Mouse (Mus musculus) liver, embryonic 16.5 days (tissue): Measurements from ENCODE around the gene Gm10024. TPM values are rescaled to one million over a fixed set of nuclear protein-coding genes. Genes with fewer than 3 reads are reported as not detected.
"Not testable (repeated sequence)": the region's sequence is repeated elsewhere in the genome, so short reads cannot be mapped to it uniquely, and the experiment has no call there.

Source experiments
- ATAC-seq: fragments of 200-750 bp; cut with Nextera tagmentation; 2 replicates; pipeline ENCODE4 v1.8.0; 2017; ENCODE audit warnings: low read depth, mild to moderate bottlenecking, moderate number of reproducible peaks, moderate library complexity
- H3K27ac ChIP-seq: fragments of 300-500 bp; sonication (generic); 2 replicates; pipeline ENCODE4 v1.5.1; 2014; ENCODE audit warnings: mild to moderate bottlenecking, low read length
- H3K27me3 ChIP-seq: fragments of 300-500 bp; sonication (generic); 2 replicates; pipeline ENCODE4 v1.6.1; 2014; ENCODE audit warnings: low read depth, low read length, mixed read lengths; ENCODE audit not compliant: control insufficient read depth, insufficient read depth
- H3K36me3 ChIP-seq: fragments of 300-500 bp; sonication (generic); 2 replicates; pipeline ENCODE4 v1.6.1; 2014; ENCODE audit warnings: mild to moderate bottlenecking; ENCODE audit not compliant: control insufficient read depth, insufficient read depth
- H3K4me1 ChIP-seq: fragments of 300-500 bp; sonication (generic); 2 replicates; pipeline ENCODE4 v1.6.1; 2014; ENCODE audit warnings: low read depth, low read length, mixed read lengths; ENCODE audit not compliant: control insufficient read depth
- H3K4me2 ChIP-seq: fragments of 300-500 bp; sonication (generic); 2 replicates; pipeline ENCODE4 v1.6.1; 2014; ENCODE audit warnings: low read depth, low read length, mixed read lengths
- H3K4me3 ChIP-seq: fragments of 300-500 bp; sonication (generic); 2 replicates; pipeline ENCODE4 v1.5.1; 2014; ENCODE audit warnings: low read depth, mild to moderate bottlenecking, low read length
- H3K9ac ChIP-seq: fragments of 300-500 bp; sonication (generic); 2 replicates; pipeline ENCODE4 v1.6.1; 2014; ENCODE audit warnings: low read depth, low read length
- H3K9me3 ChIP-seq: fragments of 300-500 bp; sonication (generic); replicated peaks from 2 replicates; pipeline ENCODE4 v1.6.1; 2016; ENCODE audit warnings: low read length; ENCODE audit not compliant: control insufficient read depth
- WGBS: fragments of 180-500 bp; shearing (Covaris S2); extraction: QIAGEN DNeasy Blood & Tissue Kit; methylation state at CpG from one replicate; pipeline ENCODE4 v1.1.7; 2014; ENCODE audit not compliant: insufficient replicate concordance; 5-methylcytosine and 5-hydroxymethylcytosine counted together
- polyA plus RNA-seq: library from polyadenylated mRNA; unstranded; fragments of >200 nt; fragmentation: Nextera tagmentation; extraction: Ambion mirVana; gene quantifications from 2 replicates; pipeline ENCODE4 v1.2.1, GENCODE M21; 2015

Gene Gm10024
- polyA plus RNA-seq, result not detected in 2 replicates

DNA sequence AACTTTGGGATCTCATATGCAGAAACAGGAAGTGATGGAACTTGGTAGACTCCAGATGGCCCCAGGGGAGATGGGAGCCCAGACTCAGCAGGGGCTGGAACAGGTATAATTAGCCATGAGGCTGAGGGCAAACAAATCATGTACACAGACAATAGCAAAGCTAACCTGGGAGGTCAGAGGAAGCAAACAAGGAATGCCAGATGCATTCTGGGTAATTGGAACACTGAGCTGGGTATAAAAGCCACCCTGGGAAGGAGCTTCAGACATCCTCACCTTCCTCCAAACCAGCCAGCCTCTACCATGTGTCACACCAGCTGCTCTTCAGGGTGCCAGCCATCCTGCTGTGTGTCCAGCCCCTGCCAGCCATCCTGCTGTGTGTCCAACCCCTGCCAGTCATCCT, at the start of gene Gm10024:
Gene Gm10024, plus strand, starts transcription at position 301 of the 400 bp plus-strand sequence.
- not testable (repeated sequence) for H3K4me2 ChIP-seq, H3K36me3 ChIP-seq, H3K27ac ChIP-seq, H3K27me3 ChIP-seq, H3K9me3 ChIP-seq, H3K4me3 ChIP-seq, H3K4me1 ChIP-seq, H3K9ac ChIP-seq, ATAC-seq

DNA sequence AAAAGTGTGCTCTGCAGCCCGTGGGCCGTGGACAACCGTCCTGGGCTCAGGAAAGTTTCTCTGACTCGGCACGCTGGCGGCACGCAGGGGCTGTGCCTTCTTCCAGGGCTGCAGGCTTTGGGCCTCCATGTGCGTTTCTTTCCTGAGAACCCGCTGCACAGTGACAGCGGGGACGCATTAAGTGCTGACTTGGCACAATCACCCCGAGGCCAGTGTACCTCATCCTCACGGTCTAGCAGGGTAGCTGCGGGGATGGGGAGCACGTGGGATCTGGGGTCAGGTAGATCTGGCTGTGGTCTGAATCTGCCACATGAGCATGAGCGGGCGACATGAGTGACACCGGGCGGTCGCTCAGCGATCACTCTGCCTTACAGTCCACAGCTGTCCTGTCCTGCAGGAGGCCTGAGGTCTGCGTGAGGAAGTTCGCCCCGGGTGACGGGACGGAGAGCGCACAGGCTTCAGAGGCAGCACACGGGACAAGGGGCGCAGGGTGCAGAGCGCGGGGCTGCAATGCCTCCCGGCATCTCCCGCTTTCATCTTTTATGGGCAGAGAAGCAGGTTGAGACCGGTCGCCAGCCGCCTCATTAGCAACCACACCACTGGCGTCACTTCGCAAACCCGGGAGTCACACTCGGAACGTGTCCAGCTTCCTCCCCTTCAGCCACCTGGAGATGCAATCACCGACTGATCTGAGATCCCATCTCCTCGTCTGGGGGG, 47.1 kb upstream of the Gm10024 start:
- H3K9me3 ChIP-seq, result no peaks in the 10 kb centered on the region
- no peak overlapping the region for H3K4me3 ChIP-seq
- no peaks in the 10 kb centered on the region for H3K4me1 ChIP-seq
- no peak for ATAC-seq
- no peak overlapping the region for H3K4me2 ChIP-seq
- 39% methylated on average over 43 of the region's 43 CpGs for WGBS
- no peak overlapping the region for H3K9ac ChIP-seq
- no peaks in the 10 kb centered on the region for H3K36me3 ChIP-seq
- no peaks in the 10 kb centered on the region for H3K27me3 ChIP-seq
- no peak overlapping the region for H3K27ac ChIP-seq

DNA sequence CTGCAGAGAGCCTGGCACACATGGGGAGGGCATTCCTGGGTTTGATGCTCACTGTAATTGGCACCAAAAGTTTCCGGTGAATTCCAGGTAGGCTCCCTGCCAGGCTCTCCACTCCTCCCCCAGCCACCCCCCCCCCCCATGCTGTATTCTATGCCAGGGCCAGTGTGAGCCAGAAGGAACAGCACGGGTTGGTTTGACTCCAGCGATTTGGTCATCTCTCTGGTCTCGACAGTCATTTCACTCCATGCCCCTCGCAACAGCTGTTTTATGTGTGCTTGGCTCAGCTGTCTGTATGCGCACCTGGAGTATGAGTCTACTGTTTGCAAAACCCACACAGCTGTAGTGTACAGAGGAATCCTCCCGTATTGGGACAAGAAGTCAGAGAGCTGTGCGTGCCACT, 44.9 kb upstream of the Gm10024 start:
- Histone ChIP-seq H3K27me3 (no peaks in the 10 kb centered on the region), H3K27ac (no peak overlapping the region), H3K36me3 (no peaks in the 10 kb centered on the region), H3K4me1 (peaks cover 3% of the 10 kb centered on the region; the same call in 1 of the 2 replicates), H3K4me2 (no peak overlapping the region), H3K9ac (no peak overlapping the region), H3K9me3 (no peaks in the 10 kb centered on the region), H3K4me3 (no peak overlapping the region)
- 64% methylated on average over 8 of the region's 8 CpGs for WGBS
- ATAC-seq, result no peak

DNA sequence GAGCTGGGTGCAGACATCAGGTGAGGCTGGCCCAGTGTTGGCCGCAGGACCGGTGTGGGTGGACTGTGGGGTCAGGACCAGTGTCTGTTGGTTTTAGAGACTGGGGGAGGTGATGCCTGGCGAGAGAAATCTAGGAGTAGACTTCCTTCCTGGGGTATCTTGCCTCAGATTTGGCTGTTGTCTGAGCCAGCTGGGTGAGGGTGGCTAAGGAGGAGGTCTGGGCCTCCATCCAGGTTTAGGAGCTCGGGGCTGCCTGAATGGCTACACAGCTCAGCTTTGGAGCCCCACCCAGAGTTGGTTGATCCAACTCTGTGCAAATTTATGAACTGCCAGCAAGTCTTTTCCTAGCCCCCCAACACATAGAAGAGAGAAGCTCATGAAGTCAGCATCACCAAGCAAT, 43.9 kb upstream of the Gm10024 start:
- H3K36me3 ChIP-seq, result no peaks in the 10 kb centered on the region
- no peaks in the 10 kb centered on the region for H3K27me3 ChIP-seq
- H3K9ac ChIP-seq, result no peak overlapping the region
- no peak overlapping the region for H3K4me2 ChIP-seq
- ATAC-seq, result no peak
- peaks cover 3% of the 10 kb centered on the region; the same call in 1 of the 2 replicates for H3K4me1 ChIP-seq
- H3K27ac ChIP-seq, result no peak overlapping the region
- no peaks in the 10 kb centered on the region for H3K9me3 ChIP-seq
- H3K4me3 ChIP-seq, result no peak overlapping the region
- WGBS, result 57% methylated on average over 4 of the region's 4 CpGs

DNA sequence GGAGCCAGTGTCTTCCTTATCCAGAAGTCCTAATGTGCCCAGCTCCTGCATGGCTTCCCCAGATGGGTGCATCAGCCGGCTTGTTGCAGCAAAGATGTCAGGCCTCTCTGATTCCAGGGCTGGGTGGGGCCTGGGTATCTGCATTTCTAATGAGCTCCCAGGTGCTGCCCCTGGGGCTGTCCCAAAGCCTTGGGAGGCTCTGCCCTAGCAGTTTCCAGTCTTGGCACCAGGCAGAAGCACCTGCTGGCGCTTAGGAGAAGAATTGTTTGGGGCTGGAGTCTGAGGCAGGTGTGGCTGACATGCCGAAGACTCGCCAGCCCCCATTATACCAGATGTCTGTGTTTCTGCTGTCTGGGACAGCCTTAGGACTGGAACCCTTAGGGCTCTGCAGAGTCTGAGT, 40.5 kb upstream of the Gm10024 start:
- Histone ChIP-seq H3K27ac (no peak overlapping the region), H3K9me3 (no peaks in the 10 kb centered on the region), H3K4me3 (no peak overlapping the region), H3K9ac (no peak overlapping the region), H3K36me3 (no peaks in the 10 kb centered on the region), H3K27me3 (peaks cover 2% of the 10 kb centered on the region), H3K4me2 (no peak overlapping the region), H3K4me1 (peaks cover 3% of the 10 kb centered on the region; the same call in 1 of the 2 replicates)
- ATAC-seq, result no peak
- WGBS, result 72% methylated on average over 4 of the region's 4 CpGs

DNA sequence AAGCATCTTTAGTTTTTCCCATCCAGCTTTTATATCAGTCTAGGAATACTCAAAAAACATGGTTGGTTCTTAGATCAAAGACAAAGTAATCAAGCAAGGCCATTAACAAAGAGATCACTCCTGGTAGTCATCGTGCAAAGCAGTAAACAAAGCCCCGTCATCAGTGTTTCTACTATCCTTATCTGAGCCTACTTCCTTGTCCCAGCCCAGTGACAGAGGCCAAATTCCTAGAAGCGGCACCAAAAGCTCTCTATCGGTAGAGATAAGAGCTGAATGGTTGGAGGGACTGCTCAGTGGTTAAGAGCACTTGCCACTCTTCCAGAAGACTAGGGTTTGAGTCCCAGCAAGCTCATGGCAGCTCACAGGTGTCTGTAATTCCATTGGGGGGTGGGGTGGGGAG, 39.7 kb upstream of the Gm10024 start:
- WGBS, result 6% methylated on average over 4 of the region's 4 CpGs
- H3K9me3 ChIP-seq, result no peaks in the 10 kb centered on the region
- H3K4me3 ChIP-seq, result no peak overlapping the region
- no peak overlapping the region for H3K4me2 ChIP-seq
- peak; percentile 86 for ATAC-seq
- H3K36me3 ChIP-seq, result no peaks in the 10 kb centered on the region
- H3K9ac ChIP-seq, result no peak overlapping the region
- peaks cover 3% of the 10 kb centered on the region; the same call in 1 of the 2 replicates for H3K4me1 ChIP-seq
- no peak overlapping the region for H3K27ac ChIP-seq
- H3K27me3 ChIP-seq, result peaks cover 9% of the 10 kb centered on the region

DNA sequence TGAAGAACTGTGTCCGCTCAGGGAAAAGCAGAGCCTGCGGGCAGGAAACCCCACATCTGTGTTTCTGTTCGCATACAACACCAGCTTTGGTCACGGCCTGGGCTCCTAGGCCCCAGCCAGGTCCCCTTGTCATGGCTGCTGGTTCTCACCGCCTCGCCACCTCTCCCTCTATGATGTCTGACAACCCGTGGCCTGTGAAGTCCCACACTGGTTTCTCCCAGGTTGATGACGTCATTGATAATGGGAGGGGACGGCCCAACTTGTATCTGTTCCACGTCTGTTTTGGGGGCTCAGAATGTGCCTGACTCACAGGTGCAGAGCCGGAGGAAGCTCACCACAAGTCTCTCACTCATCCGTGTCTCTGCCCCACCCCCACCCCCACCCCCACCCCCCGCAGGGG, 37.5 kb upstream of the Gm10024 start:
- Histone ChIP-seq H3K27ac (no peak overlapping the region), H3K4me3 (no peak overlapping the region), H3K36me3 (no peaks in the 10 kb centered on the region), H3K27me3 (peaks cover 31% of the 10 kb centered on the region), H3K4me1 (peaks cover 3% of the 10 kb centered on the region; the same call in 1 of the 2 replicates), H3K4me2 (no peak overlapping the region), H3K9me3 (no peaks in the 10 kb centered on the region), H3K9ac (no peak overlapping the region)
- no peak for ATAC-seq
- WGBS, result 54% methylated on average over 13 of the region's 13 CpGs

DNA sequence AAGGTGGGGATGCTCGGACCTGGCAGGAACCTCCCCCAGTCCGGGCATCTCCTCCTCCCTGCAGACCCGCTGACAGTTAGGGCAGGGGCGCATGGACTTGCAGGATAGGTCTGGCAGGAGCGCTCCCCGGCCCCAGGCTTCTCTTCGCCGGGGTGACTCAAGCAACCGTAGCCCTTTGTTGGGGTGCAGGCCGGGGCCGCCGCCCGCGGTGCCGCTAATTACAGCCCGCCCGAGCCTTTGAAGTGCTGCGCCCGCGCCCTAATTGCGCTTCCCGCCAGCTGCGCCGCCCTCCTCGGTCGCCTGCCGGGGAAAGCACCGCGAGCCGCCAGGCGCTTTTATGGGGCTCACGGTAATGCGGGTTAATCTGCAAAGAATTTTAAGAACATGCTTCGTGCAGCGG, 33.7 kb upstream of the Gm10024 start:
- no peaks in the 10 kb centered on the region for H3K9me3 ChIP-seq
- ATAC-seq, result no peak
- H3K4me1 ChIP-seq, result no peaks in the 10 kb centered on the region
- no peak overlapping the region for H3K4me2 ChIP-seq
- WGBS, result 2% methylated on average over 35 of the region's 35 CpGs
- peaks cover 42% of the 10 kb centered on the region for H3K27me3 ChIP-seq
- H3K9ac ChIP-seq, result no peak overlapping the region
- no peaks in the 10 kb centered on the region for H3K36me3 ChIP-seq
- H3K4me3 ChIP-seq, result no peak overlapping the region
- H3K27ac ChIP-seq, result no peak overlapping the region

DNA sequence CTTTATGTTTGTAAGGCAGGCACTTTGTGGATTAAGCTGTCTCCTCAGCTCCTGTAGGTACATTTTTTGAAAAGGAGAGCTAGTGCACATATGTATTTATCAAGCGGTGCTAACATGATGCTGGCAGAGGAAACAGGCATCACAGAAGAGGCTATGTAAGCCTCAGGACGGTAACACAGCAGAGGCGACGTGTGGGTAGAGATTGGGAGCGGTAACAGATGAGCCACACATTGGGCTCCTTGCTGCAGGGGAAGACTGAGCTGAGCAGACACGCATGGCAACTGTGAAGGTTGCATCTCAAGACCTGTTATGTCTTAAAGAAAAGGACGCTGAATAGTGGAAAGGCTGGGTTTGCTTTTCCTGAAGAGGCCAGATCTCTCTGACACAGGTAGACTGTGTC, 28.3 kb upstream of the Gm10024 start:
- Histone ChIP-seq H3K36me3 (no peaks in the 10 kb centered on the region), H3K4me3 (no peak overlapping the region), H3K4me2 (no peak overlapping the region), H3K27me3 (peaks cover 53% of the 10 kb centered on the region), H3K9me3 (no peaks in the 10 kb centered on the region), H3K27ac (no peak overlapping the region), H3K9ac (no peak overlapping the region), H3K4me1 (no peaks in the 10 kb centered on the region)
- WGBS, result 57% methylated on average over 7 of the region's 7 CpGs
- ATAC-seq, result no peak
